Mouse (Mus musculus) ES-Bruce4 (cell line): Measurements from ENCODE around the gene Bri3.

Source experiments
- CTCF ChIP-seq: IDR thresholded peaks from one replicate; pipeline ENCODE4 v1.8.1; 2011; ENCODE audit warnings: low read depth, low read length
- POLR2A ChIP-seq: IDR thresholded peaks from one replicate; pipeline ENCODE4 v1.8.1; 2011; ENCODE audit warnings: low read length; ENCODE audit not compliant: insufficient read depth

- no peak for TF ChIP-seq CTCF
- no peak for TF ChIP-seq POLR2A
Measured at GRCm38 (mm10) chr5:144234714-144235113, 9.5 kb upstream of the Bri3 start.
